Mouse (Mus musculus) fibroblast of lung, adult 2 months (primary cell): Measurements from ENCODE around the gene Trio.

ENCODE experiments used
- DNase-seq: peaks from one replicate; pipeline ENCODE4 v3.0.0-alpha.2; 2011; ENCODE audit warnings: low read depth

Gene Trio

GRCm38 (mm10) chr15:27876327-27876726 lies 149.3 kb downstream of the Trio start:
- DNase-seq = no peak

GRCm38 (mm10) chr15:27875753-27876152 lies 149.9 kb downstream of the Trio start:
- DNase-seq = no peak

GRCm38 (mm10) chr15:27873747-27874320 lies 151.8 kb downstream of the Trio start:
- DNase-seq = no peak

GRCm38 (mm10) chr15:27872286-27872685 lies 153.4 kb downstream of the Trio start:
- DNase-seq = no peak

- no peak for DNase-seq
Observed at GRCm38 (mm10) chr15:27871708-27872107, 153.9 kb downstream of the Trio start.

GRCm38 (mm10) chr15:27871260-27871659 lies 154.4 kb downstream of the Trio start:
- DNase-seq = no peak

- no peak for DNase-seq
Observed at GRCm38 (mm10) chr15:27869001-27869400, 156.6 kb downstream of the Trio start.

- no peak for DNase-seq
Observed at GRCm38 (mm10) chr15:27867831-27868230, 157.8 kb downstream of the Trio start.

GRCm38 (mm10) chr15:27866471-27866870 lies 159.2 kb downstream of the Trio start:
- no peak for DNase-seq

GRCm38 (mm10) chr15:27866053-27866452 lies 159.6 kb downstream of the Trio start:
- no peak for DNase-seq

GRCm38 (mm10) chr15:27864397-27864796 lies 161.3 kb downstream of the Trio start:
- no peak for DNase-seq

GRCm38 (mm10) chr15:27862949-27863348 lies 162.7 kb downstream of the Trio start:
- DNase-seq = no peak

GRCm38 (mm10) chr15:27860439-27860838 lies 165.2 kb downstream of the Trio start:
- DNase-seq = no peak

- no peak for DNase-seq
Observed at GRCm38 (mm10) chr15:27859590-27859989, 166.1 kb downstream of the Trio start.

- DNase-seq = no peak
Observed at GRCm38 (mm10) chr15:27859115-27859514, 166.5 kb downstream of the Trio start.

- no peak for DNase-seq
Observed at GRCm38 (mm10) chr15:27858179-27858819, 167.3 kb downstream of the Trio start.

GRCm38 (mm10) chr15:27857242-27857641 lies 168.4 kb downstream of the Trio start:
- DNase-seq = no peak

GRCm38 (mm10) chr15:27856050-27856787 lies 169.4 kb downstream of the Trio start:
- no peak for DNase-seq

GRCm38 (mm10) chr15:27851312-27851711 lies 174.3 kb downstream of the Trio start:
- no peak for DNase-seq

- peak; percentile 16 for DNase-seq
Observed at GRCm38 (mm10) chr15:27850904-27851303, 174.7 kb downstream of the Trio start.

- peak; percentile 79 for DNase-seq
Observed at GRCm38 (mm10) chr15:27849910-27850309, 175.7 kb downstream of the Trio start.

- no peak for DNase-seq
Observed at GRCm38 (mm10) chr15:27841696-27842095, 184.0 kb downstream of the Trio start.

- DNase-seq = no peak
Observed at GRCm38 (mm10) chr15:27840579-27840978, 185.1 kb downstream of the Trio start.
